Mouse (Mus musculus) mesoderm, embryonic 11.5 days (tissue): Measurements from ENCODE around the gene Olfr1356.
"Not testable (repeated sequence)": the region's sequence is repeated elsewhere in the genome, so short reads cannot be mapped to it uniquely, and the experiment has no call there.

ENCODE experiments used
- DNase-seq: peaks from one replicate; pipeline ENCODE4 v3.0.0-alpha.2; 2012; ENCODE audit warnings: low read depth, low spot score

The Olfr1356 gene

GRCm38 (mm10) chr10:78852066-78852465, at the start of gene Olfr1356:
Gene Olfr1356, minus strand, starts transcription at chr10:78852166.
- DNase-seq = no peak

DNA sequence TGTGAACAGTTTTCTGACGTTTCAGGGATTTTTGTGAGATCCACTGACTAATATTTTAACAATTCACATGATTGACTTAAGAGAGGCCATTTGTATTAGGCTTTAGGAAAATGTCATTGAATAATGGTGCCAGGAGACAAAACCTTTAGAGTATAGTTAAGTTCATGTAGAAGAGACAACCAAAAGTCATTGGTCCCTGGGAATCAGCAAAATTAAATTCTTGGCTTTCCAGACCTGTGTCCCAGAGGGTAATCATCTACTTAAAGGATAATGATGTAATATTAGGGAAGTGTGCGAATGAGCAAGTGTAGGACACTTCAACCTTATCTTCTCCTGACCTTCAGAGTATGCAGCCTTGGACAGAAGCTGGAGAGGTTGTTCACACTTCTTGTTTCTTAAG, 23.3 kb upstream of the Olfr1356 start, which contains the start of gene Olfr1355:
Gene Olfr1355 (plus strand): TSS at position 301 of the 400 bp plus-strand sequence.
- DNase-seq = no peak

DNA sequence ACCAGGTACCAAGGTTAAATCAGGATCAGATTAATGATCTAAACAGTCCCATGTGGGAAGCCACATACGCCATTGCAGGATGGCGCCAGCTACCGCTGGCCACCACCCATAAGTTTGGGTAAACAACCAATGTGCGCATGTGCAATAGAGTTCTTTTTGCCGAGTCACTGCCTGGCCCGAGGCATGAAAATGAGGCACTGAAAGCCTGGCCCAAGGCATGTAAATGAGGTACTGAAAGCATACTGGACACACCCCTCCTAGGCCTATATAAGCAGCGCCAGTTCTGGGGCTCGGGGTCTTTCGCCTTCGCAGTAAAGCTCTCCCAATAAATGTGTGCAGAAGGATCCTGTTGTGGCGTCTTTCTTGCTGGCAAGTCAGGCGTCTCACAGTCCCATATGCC, 11.5 kb downstream of the Olfr1356 start:
- DNase-seq = not testable (repeated sequence)

DNA sequence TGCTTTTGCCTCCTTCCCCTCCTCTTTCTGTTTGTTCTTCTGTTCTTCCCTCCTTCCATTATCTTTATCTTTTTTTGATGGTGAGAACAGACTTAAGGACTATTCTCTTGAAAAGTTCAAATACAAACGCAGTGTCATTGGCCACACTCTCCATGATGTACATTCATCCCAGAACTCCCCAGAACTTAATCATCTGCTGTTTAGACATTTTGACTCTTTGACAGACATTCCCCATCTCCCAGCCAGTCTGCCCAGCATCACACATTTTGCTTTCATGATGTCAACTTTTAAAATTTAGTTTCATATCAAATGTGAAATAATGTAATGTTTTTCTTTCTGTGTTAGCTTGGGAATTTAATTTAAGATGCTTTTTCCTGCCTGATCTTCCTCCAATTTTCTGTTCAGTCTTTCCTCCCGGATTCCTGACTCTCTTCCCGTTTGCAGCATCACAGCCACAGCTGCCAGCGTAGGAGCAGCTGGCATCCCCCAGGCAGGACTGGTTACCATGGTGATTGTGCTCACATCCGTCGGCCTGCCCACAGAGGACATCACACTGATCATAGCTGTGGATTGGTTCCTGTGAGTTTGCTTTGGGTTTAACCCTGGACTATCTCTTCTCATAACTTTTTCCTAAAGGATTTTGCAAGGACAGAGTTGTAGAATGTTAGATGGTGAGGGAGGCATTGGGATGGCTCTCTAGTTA, 39.5 kb downstream of the Olfr1356 start:
- DNase-seq = peak; percentile 10

GRCm38 (mm10) chr10:78801449-78801848, 50.5 kb downstream of the Olfr1356 start:
- no peak for DNase-seq
